Mouse (Mus musculus) embryo, embryonic 11.5 days (tissue): ENCODE measurements at regions not wholly inside any gene's neighbourhood (a gene's known extent, or its start where the extent isn't known, plus 50 kb on each side); places are given as distances from the start of the nearest gene placed in this dataset.
A peak's percentile ranks its signal among the peaks of the same experiment; 100 is the strongest.
"Not testable (repeated sequence)": the region's sequence is repeated elsewhere in the genome, so short reads cannot be mapped to it uniquely, and the experiment has no call there.

Source experiments
- DNase-seq: peaks from one replicate; pipeline ENCODE4 v3.0.0-alpha.2; 2012; ENCODE audit warnings: low read depth, low spot score

DNA sequence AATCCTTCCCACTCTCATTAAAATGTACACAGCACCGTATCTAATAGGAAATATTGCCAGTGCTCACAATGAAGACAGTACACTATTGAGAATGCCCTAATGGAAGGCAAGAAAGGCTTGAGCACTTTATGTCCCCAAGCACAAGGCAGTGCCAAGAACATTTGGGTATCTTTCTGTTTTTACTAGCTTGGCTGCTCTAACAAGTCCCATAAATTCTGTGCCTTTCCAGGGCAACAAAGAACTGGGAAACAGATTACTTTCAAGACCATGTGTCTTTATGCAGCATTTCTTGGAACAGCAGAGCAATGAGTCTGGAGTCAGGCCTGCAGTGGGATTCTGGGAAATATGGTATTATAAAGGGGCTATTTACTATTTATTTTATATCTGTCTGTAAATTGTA, 192.3 kb downstream of the 1700008P02Rik start:
- DNase-seq: no peak

- DNase-seq: no peak
Observed at GRCm38 (mm10) chr3:6400871-6401270, 219.4 kb downstream of the 1700008P02Rik start.

DNA sequence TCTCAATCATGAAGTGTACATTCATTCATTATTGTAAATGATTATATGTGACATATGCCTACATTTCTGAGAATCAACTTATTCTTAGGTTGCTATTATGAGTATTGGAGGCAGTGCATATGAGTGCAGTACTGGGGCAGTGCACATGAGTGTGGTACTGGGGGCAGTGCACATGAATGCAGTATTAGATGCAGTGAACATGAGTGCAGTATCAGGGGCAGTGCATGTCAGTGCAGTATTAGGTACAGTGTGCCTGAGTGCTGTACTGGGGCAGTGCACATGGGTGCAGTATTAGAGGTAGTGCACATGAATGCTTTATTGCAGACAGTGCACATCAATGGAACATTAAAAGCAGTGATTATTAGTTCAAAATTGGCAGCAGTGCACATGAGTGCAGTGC, 234.6 kb downstream of the 1700008P02Rik start:
- DNase-seq: no peak

- DNase-seq: peak; percentile 16
Observed at GRCm38 (mm10) chr3:6382896-6383295, 237.3 kb downstream of the 1700008P02Rik start.

GRCm38 (mm10) chr3:6382296-6382695, 237.9 kb downstream of the 1700008P02Rik start:
- DNase-seq: peak; percentile 19

DNA sequence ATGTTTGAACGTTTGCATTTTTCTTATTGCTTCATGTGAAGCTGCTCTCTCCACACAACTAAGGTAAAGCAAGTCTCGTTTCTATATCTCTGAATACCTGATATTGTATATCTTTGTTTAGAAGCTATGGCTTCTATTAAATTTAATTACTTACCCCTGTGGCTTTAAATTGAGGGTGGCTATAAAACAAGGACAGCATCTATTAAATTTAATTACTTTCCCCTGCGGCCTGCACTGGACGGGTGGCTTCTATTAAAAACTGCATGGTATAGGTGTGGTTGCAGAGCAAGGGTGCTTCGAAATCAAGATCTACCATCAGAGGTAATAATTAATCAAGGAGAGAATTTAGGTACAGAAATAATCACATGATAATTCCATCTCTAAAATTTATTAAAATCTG, 238.5 kb downstream of the 1700008P02Rik start:
- no peak for DNase-seq

- DNase-seq: not testable (repeated sequence)
Observed at GRCm38 (mm10) chr3:6339001-6339400, 281.2 kb downstream of the 1700008P02Rik start.

- no peak for DNase-seq
Observed at GRCm38 (mm10) chr3:6320818-6321504, 299.3 kb downstream of the 1700008P02Rik start.

DNA sequence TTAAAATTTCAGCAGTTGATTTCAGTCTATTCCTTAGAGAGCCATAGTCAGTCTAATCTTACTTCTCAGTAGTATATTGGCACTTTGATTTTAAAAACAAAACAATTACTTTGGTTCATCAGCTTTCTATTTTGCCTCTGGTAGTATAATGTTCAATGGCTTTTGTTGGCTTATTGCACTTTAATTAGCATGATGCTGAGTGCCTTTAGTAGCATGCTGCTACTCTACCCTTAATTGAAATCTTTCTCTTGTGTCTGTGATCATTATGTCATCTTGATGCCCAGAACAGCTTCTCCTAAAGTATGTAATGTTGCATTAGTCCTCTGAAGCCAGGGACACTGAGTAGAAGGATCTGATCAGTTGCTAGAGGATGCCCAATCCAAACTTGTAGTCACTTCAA, 330.7 kb downstream of the 1700008P02Rik start:
- DNase-seq: no peak

DNA sequence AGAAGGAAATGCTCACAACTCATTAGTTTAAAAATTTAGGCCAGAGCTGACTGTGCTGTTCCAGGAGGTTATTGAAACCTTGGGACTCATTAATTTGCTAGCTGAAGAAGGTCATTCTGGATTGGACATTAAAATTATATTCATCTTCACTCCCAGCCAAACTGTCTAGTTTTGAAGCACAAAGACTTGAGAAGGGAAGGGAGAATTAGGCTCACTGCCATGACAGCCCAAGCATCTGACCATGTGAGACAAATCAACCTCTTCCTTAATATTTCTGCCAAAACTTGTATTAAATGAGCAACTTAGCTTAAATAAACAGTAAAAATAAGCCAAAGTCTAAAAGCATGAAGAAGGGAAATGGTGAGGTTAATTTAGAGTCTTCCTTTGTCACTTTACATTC, 339.6 kb downstream of the 1700008P02Rik start:
- no peak for DNase-seq
